Mouse (Mus musculus) central nervous system, embryonic 18 days (tissue): Measurements from ENCODE around the gene G2e3. TPM values are rescaled to one million over a fixed set of nuclear protein-coding genes. Genes with fewer than 3 reads are reported as not detected.

Source experiments
- polyA plus RNA-seq: library from polyadenylated mRNA; depleted of rRNA; stranded (reverse); fragments of >200 nt; gene quantifications from 2 replicates; pipeline ENCODE4 v1.2.3, GENCODE M21; 2012; rRNA removed

G2e3 gene
- 17.3 and 17.6 TPM in 2 replicates for polyA plus RNA-seq

GRCm38 (mm10) chr12:51347988-51348697 lies at the start of gene G2e3:
Gene G2e3 (plus strand): TSS chr12:51348061.

GRCm38 (mm10) chr12:51377003-51377887 lies 29.4 kb downstream of the G2e3 start, which contains the start of gene Scfd1:
Gene Scfd1 (plus strand): TSS chr12:51377510.

Other genes starting within 250 kb of the G2e3 start
- gene Scfd1, start 29.4 kb downstream of the G2e3 start, polyA plus RNA-seq, result 33.2 and 38.1 TPM in 2 replicates
- 20.4 and 20.7 TPM in 2 replicates for gene Coch, start 245.3 kb downstream of the G2e3 start, polyA plus RNA-seq